Mouse (Mus musculus): ENCODE measurements at regions not wholly inside any gene's neighbourhood (a gene's known extent, or its start where the extent isn't known, plus 50 kb on each side); places are given as distances from the start of the nearest gene placed in this dataset.
A peak's percentile ranks its signal among the peaks of the same experiment; 100 is the strongest.

- no peak for DNase-seq (ENCODE audit: low read depth)
These were observed 129.4 kb upstream of the Rcn1 start for GRCm38 (mm10) chr2:105528535-105528934.

- DNase-seq (ENCODE audit: low read depth): no peak
These were observed 124.6 kb upstream of the Pax6 start for GRCm38 (mm10) chr2:105544099-105544498.

- DNase-seq (ENCODE audit: low read depth): no peak
These were observed 116.6 kb upstream of the Pax6 start for GRCm38 (mm10) chr2:105552092-105552491.

GRCm38 (mm10) chr2:105586782-105587181 lies 81.9 kb upstream of the Pax6 start:
- DNase-seq (ENCODE audit: low read depth): no peak

- DNase-seq (ENCODE audit: low read depth): no peak
These were observed 74.6 kb upstream of the Pax6 start for GRCm38 (mm10) chr2:105594131-105594530.

- DNase-seq (ENCODE audit: low read depth): no peak
These were observed 64.1 kb upstream of the Pax6 start for GRCm38 (mm10) chr2:105604553-105605116.

GRCm38 (mm10) chr2:105607969-105608538 lies 60.6 kb upstream of the Pax6 start:
- DNase-seq (ENCODE audit: low read depth): no peak

GRCm38 (mm10) chr2:105608756-105609155 lies 59.9 kb upstream of the Pax6 start:
- no peak for DNase-seq (ENCODE audit: low read depth)

GRCm38 (mm10) chr2:105611014-105611413 lies 57.7 kb upstream of the Pax6 start:
- DNase-seq (ENCODE audit: low read depth): no peak

GRCm38 (mm10) chr2:105611651-105612050 lies 57.0 kb upstream of the Pax6 start:
- DNase-seq (ENCODE audit: low read depth): no peak

- DNase-seq (ENCODE audit: low read depth): no peak
These were observed 56.5 kb upstream of the Pax6 start for GRCm38 (mm10) chr2:105612051-105612664.

- DNase-seq (ENCODE audit: low read depth): no peak
These were observed 56.0 kb upstream of the Pax6 start for GRCm38 (mm10) chr2:105612706-105613105.

GRCm38 (mm10) chr2:105613243-105613642 lies 55.5 kb upstream of the Pax6 start:
- DNase-seq (ENCODE audit: low read depth): no peak

- peak; percentile 4 for DNase-seq (ENCODE audit: low read depth)
These were observed 52.6 kb upstream of the Pax6 start for GRCm38 (mm10) chr2:105615891-105616733.
